Mouse (Mus musculus) MEL (cell line): ENCODE data around the gene Fam53b.

Experiments
- CTCF ChIP-seq, 3 experiments: IDR thresholded peaks in 2 of 3; conservative IDR thresholded peaks in 1 of 3; 2 replicates each; pipeline ENCODE4 v1.5.1; 2011 to 2012; ENCODE audit warnings: low read length in 3 of 3, low read depth in 2 of 3, mild to moderate bottlenecking in 2 of 3, improper control_type of control experiment in 1 of 3, inconsistent platforms in 1 of 3, mixed read lengths in 1 of 3, moderate library complexity in 1 of 3; ENCODE audit not compliant: control insufficient read depth in 1 of 3, insufficient read depth in 1 of 3, poor library complexity in 1 of 3, severe bottlenecking in 1 of 3
- E2F4 ChIP-seq: IDR thresholded peaks from 2 replicates; pipeline ENCODE4 v1.6.1; 2011; ENCODE audit warnings: low read depth, low read length, improper control_type of control experiment, borderline replicate concordance
- EP300 ChIP-seq, 2 experiments: IDR thresholded peaks; 2 replicates each; pipeline ENCODE4 v1.6.1; 2011; ENCODE audit warnings: improper control_type of control experiment in 2 of 2, low read length in 2 of 2, low read depth in 1 of 2, mild to moderate bottlenecking in 1 of 2
- GABPA ChIP-seq: IDR thresholded peaks from 2 replicates; pipeline ENCODE4 v1.6.1; 2012; ENCODE audit warnings: low read depth, mild to moderate bottlenecking, inconsistent platforms, low read length, improper control_type of control experiment, moderate library complexity
- KAT2A ChIP-seq: conservative IDR thresholded peaks from 2 replicates; pipeline ENCODE4 v1.6.1; 2012; ENCODE audit warnings: low read depth, low read length, improper control_type of control experiment, inconsistent platforms
- MAFK ChIP-seq: IDR thresholded peaks from 2 replicates; pipeline ENCODE4 v1.6.1; 2011; ENCODE audit warnings: low read depth, mild to moderate bottlenecking, low read length, improper control_type of control experiment, borderline replicate concordance
- MAX ChIP-seq: IDR thresholded peaks from 2 replicates; pipeline ENCODE4 v1.6.1; 2011; ENCODE audit warnings: low read length, improper control_type of control experiment
- POLR2AphosphoS2 ChIP-seq: IDR thresholded peaks from 2 replicates; pipeline ENCODE4 v1.6.1; 2011; ENCODE audit warnings: low read length, improper control_type of control experiment
- SIN3A ChIP-seq: IDR thresholded peaks from 2 replicates; pipeline ENCODE4 v1.6.1; 2012; ENCODE audit warnings: low read length, improper control_type of control experiment, inconsistent platforms
- USF1 ChIP-seq: IDR thresholded peaks from 2 replicates; pipeline ENCODE4 v1.6.1; 2014; ENCODE audit warnings: low read depth, mild to moderate bottlenecking, inconsistent platforms, low read length, improper control_type of control experiment, moderate library complexity
- ZC3H11A ChIP-seq: IDR thresholded peaks from 2 replicates; pipeline ENCODE4 v1.6.1; 2012; ENCODE audit warnings: low read depth, mild to moderate bottlenecking, inconsistent platforms, low read length, improper control_type of control experiment
- ZKSCAN1 ChIP-seq: IDR thresholded peaks from 2 replicates; pipeline ENCODE4 v1.6.1; 2012; ENCODE audit warnings: low read depth, mild to moderate bottlenecking, inconsistent platforms, low read length, improper control_type of control experiment, moderate library complexity

GRCm38 (mm10) chr7:132711579-132711978, 102.1 kb downstream of the Fam53b start:
- TF ChIP-seq SIN3A = no peak
- no peak for TF ChIP-seq MAFK
- TF ChIP-seq POLR2AphosphoS2 = no peak
- no peak for TF ChIP-seq EP300 (IDR thresholded peaks at IDR 0.05; ENCODE audit: low read depth in 1 of 2, low read length in 2 of 2)
- TF ChIP-seq CTCF (IDR thresholded peaks at IDR 0.05 in 2 of 3, conservative IDR thresholded peaks at IDR 0.05 in 1 of 3; ENCODE audit: control insufficient read depth in 1 of 3, insufficient read depth in 1 of 3, low read depth in 2 of 3, low read length in 3 of 3, poor library complexity in 1 of 3, severe bottlenecking in 1 of 3) = no peak
- TF ChIP-seq ZKSCAN1 = no peak
- TF ChIP-seq KAT2A = no peak
- no peak for TF ChIP-seq MAX
- no peak for TF ChIP-seq GABPA
- TF ChIP-seq ZC3H11A = no peak
- TF ChIP-seq E2F4 = no peak
- TF ChIP-seq USF1 = no peak
